Comparison of ENCODE assay signal across 8 mouse cellular contexts in genomic region chrX:20425140-20425838, GRCm38 (mm10). TPM values are rescaled to one million over a fixed set of nuclear protein-coding genes. Genes with fewer than 3 reads are reported as not detected.
DNase-seq lines count a peak whose midpoint lies in the region; ATAC-seq and TF ChIP-seq lines count a peak whose summit lies in the region.

Gene Jade3, plus strand, starts transcription at chrX:20425688.

- 17% methylated on average over 35 of the region's 67 CpGs for WGBS in heart, embryonic 11.5 days (ENCODE audit: insufficient replicate concordance)
- 15% methylated on average over 36 of the region's 67 CpGs for WGBS in kidney, embryonic 15.5 days
- 22% methylated on average over 50 of the region's 67 CpGs for WGBS in liver, embryonic 11.5 days

- DNase-seq in CD4-positive helper T cell, adult 2 months (ENCODE audit: low read depth, low spot score) = peak; percentile 88
- peak; percentile 81 for DNase-seq in brain, adult 2 months (ENCODE audit: low read depth, low spot score)
- DNase-seq in liver, embryonic 11.5 days (ENCODE audit: low spot score) = peak; percentile 76
- peak; percentile 84 for DNase-seq in naive thymus-derived CD4-positive, alpha-beta T cell, adult 2 months (ENCODE audit: low read depth)
- peak; percentile 83 for DNase-seq in splenic B cell, adult 2 months (ENCODE audit: low read depth, low spot score)

- TF ChIP-seq CTCF in embryonic fibroblast, embryonic 13.5 days (IDR thresholded peaks at IDR 0.05; ENCODE audit: borderline replicate concordance, insufficient read depth, low read length) = no peak

- H3K4me2 ChIP-seq in heart, embryonic 11.5 days = peak within 1 kb of the TSS; percentile 63
- peak within 1 kb of the TSS; percentile 60 for H3K4me2 ChIP-seq in kidney, embryonic 15.5 days
- H3K4me2 ChIP-seq in liver, embryonic 11.5 days = peak within 1 kb of the TSS; percentile 66

- no peaks in the 10 kb centered on the region for H3K36me3 ChIP-seq in heart, embryonic 11.5 days (ENCODE audit: control insufficient read depth, insufficient read depth, low read length)
- H3K36me3 ChIP-seq in kidney, embryonic 15.5 days = peaks cover 3% of the 10 kb centered on the region; the same call in 1 of the 2 replicates
- H3K36me3 ChIP-seq in liver, embryonic 11.5 days (ENCODE audit: control insufficient read depth, insufficient read depth, low read length) = no peaks in the 10 kb centered on the region
- no peaks in the 10 kb centered on the region for H3K36me3 ChIP-seq in splenic B cell, adult 2 months (ENCODE audit: control insufficient read depth, insufficient read depth, low read length, poor library complexity, severe bottlenecking)

- peak within 1 kb of the TSS; percentile 76 for H3K9ac ChIP-seq in heart, embryonic 11.5 days (ENCODE audit: low read depth, low read length)
- peak within 1 kb of the TSS; percentile 66 for H3K9ac ChIP-seq in kidney, embryonic 15.5 days
- H3K9ac ChIP-seq in liver, embryonic 11.5 days (ENCODE audit: low read depth, low read length) = peak within 1 kb of the TSS; percentile 80

- H3K27ac ChIP-seq in embryonic fibroblast, embryonic 13.5 days (ENCODE audit: insufficient read depth, low read length) = peak within 1 kb of the TSS; percentile 57
- H3K27ac ChIP-seq in heart, embryonic 11.5 days (ENCODE audit: low read depth, low read length) = peak within 1 kb of the TSS; percentile 89
- H3K27ac ChIP-seq in kidney, embryonic 15.5 days = peak within 1 kb of the TSS; percentile 81
- peak within 1 kb of the TSS; percentile 87 for H3K27ac ChIP-seq in liver, embryonic 11.5 days (ENCODE audit: low read depth, low read length)

- no peaks in the 10 kb centered on the region for H3K9me3 ChIP-seq in heart, embryonic 11.5 days (replicated peaks; ENCODE audit: control insufficient read depth, low read length)
- H3K9me3 ChIP-seq in kidney, embryonic 15.5 days (replicated peaks) = no peaks in the 10 kb centered on the region
- H3K9me3 ChIP-seq in liver, embryonic 11.5 days (ENCODE audit: control insufficient read depth, low read length) = no peaks in the 10 kb centered on the region

- no peaks in the 10 kb centered on the region for H3K27me3 ChIP-seq in heart, embryonic 11.5 days (ENCODE audit: control insufficient read depth, insufficient read depth, low read length)
- H3K27me3 ChIP-seq in kidney, embryonic 15.5 days = no peaks in the 10 kb centered on the region
- no peaks in the 10 kb centered on the region for H3K27me3 ChIP-seq in liver, embryonic 11.5 days (replicated peaks; ENCODE audit: control insufficient read depth, insufficient read depth, low read length)
- H3K27me3 ChIP-seq in splenic B cell, adult 2 months (ENCODE audit: control insufficient read depth, insufficient read depth, low read length, poor library complexity, severe bottlenecking) = no peaks in the 10 kb centered on the region

- peak within 1 kb of the TSS; percentile 91 for H3K4me3 ChIP-seq in embryonic fibroblast, embryonic 13.5 days (ENCODE audit: insufficient read depth, low read length)
- peak within 1 kb of the TSS; percentile 65 for H3K4me3 ChIP-seq in heart, embryonic 11.5 days (ENCODE audit: low read depth, low read length)
- peak within 1 kb of the TSS; percentile 62 for H3K4me3 ChIP-seq in kidney, embryonic 15.5 days (replicated peaks)
- H3K4me3 ChIP-seq in liver, embryonic 11.5 days (ENCODE audit: low read depth, low read length) = peak within 1 kb of the TSS; percentile 70

- peak; percentile 95 for ATAC-seq in heart, embryonic 11.5 days (replicated peaks; ENCODE audit: insufficient number of reproducible peaks, low FRiP score, low TSS enrichment)
- ATAC-seq in kidney, embryonic 15.5 days (replicated peaks; ENCODE audit: low FRiP score) = peak; percentile 99
- peak; percentile 93 for ATAC-seq in liver, embryonic 11.5 days (replicated peaks; ENCODE audit: low FRiP score)

- TF ChIP-seq POLR2A in embryonic fibroblast, embryonic 13.5 days (IDR thresholded peaks at IDR 0.05; ENCODE audit: low read depth, low read length) = peak; percentile 91

- no peaks in the 10 kb centered on the region for H3K4me1 ChIP-seq in embryonic fibroblast, embryonic 13.5 days (ENCODE audit: control insufficient read depth, insufficient read depth, low read length)
- no peaks in the 10 kb centered on the region for H3K4me1 ChIP-seq in heart, embryonic 11.5 days (ENCODE audit: control insufficient read depth, insufficient read depth, low read length)
- no peaks in the 10 kb centered on the region for H3K4me1 ChIP-seq in kidney, embryonic 15.5 days
- H3K4me1 ChIP-seq in liver, embryonic 11.5 days (replicated peaks; ENCODE audit: control insufficient read depth, insufficient read depth, low read length) = no peaks in the 10 kb centered on the region; the same call in 1 of the 2 replicates

RNA-seq across cellular contexts. Expression of gene Jade3, which starts in this region (rescaled TPM):
- 7.0 and 9.1 TPM in 2 replicates for polyA plus RNA-seq in embryonic fibroblast, embryonic 13.5 days (2011; ENCODE audit: insufficient read length, low read depth, missing spikeins)
- polyA plus RNA-seq in heart, embryonic 11.5 days (2014; fragmentation: Nextera tagmentation; extraction: Ambion mirVana) = 7.2 and 7.6 TPM in 2 replicates
- 11.2 and 11.6 TPM in 2 replicates for polyA plus RNA-seq in kidney, embryonic 15.5 days (2015; fragmentation: Nextera tagmentation; extraction: Ambion mirVana)
- 17.0 and 18.6 TPM in 2 replicates for polyA plus RNA-seq in liver, embryonic 11.5 days (2014; fragmentation: Nextera tagmentation; extraction: Ambion mirVana)

Comparison
In these comparisons a context has a peak if more than half of its experiments do, and no peak if none do; other contexts are left out.
1. Peak in every context shown above with its lines: DNase-seq, ATAC-seq, H3K4me3 ChIP-seq and H3K27ac ChIP-seq.